Mouse (Mus musculus) effector memory CD4-positive, alpha-beta T cell, adult 7 months (primary cell): ENCODE data around the gene Taok1. TPM values are rescaled to one million over a fixed set of nuclear protein-coding genes. Genes with fewer than 3 reads are reported as not detected.

Experiments
- polyA plus RNA-seq: library from polyadenylated mRNA; unstranded; fragments of 100-300 nt; shearing (Covaris generic); gene quantifications from one replicate; pipeline ENCODE4 v1.2.1, GENCODE M21; 2017

The Taok1 gene
- 7.6 TPM for polyA plus RNA-seq

GRCm38 (mm10) chr11:77607538-77608455, at the start of gene Taok1:
Taok1 (minus strand) TSS chr11:77607815.

GRCm38 (mm10) chr11:77519043-77519442, 88.6 kb downstream of the Taok1 start, which contains the start of gene Gm10392:
Gm10392 (minus strand) TSS chr11:77519198.

GRCm38 (mm10) chr11:77515637-77516552, 91.7 kb downstream of the Taok1 start, which contains the start of gene Trp53i13:
Trp53i13 (minus strand) TSS chr11:77515980.

GRCm38 (mm10) chr11:77514832-77515636, 92.6 kb downstream of the Taok1 start, which contains the start of gene Abhd15:
Abhd15 (plus strand) TSS chr11:77515121.

GRCm38 (mm10) chr11:77493512-77494343, 113.9 kb downstream of the Taok1 start, which contains the start of gene Git1:
Git1 (plus strand) TSS chr11:77493562.

GRCm38 (mm10) chr11:77489591-77490235, 117.9 kb downstream of the Taok1 start, which contains the start of gene Ankrd13b:
Ankrd13b (minus strand) TSS chr11:77489678.

Other genes with a start within 250 kb of the Taok1 start
- gene Coro6, start 145.4 kb downstream of the Taok1 start, polyA plus RNA-seq: not detected
- gene Ankrd13b, start 118.1 kb downstream of the Taok1 start, polyA plus RNA-seq: 1.1 TPM
- 33.7 TPM for gene Git1, start 114.3 kb downstream of the Taok1 start, polyA plus RNA-seq
- gene Abhd15, start 92.7 kb downstream of the Taok1 start, polyA plus RNA-seq: 4.6 TPM
- gene Trp53i13, start 91.8 kb downstream of the Taok1 start, polyA plus RNA-seq: 25.8 TPM
- gene Gm10392, start 88.6 kb downstream of the Taok1 start, polyA plus RNA-seq: 0.90 TPM
- 82.9 TPM for gene Nufip2, start 78.3 kb upstream of the Taok1 start, polyA plus RNA-seq
- not detected for gene Cryba1, start 117.5 kb upstream of the Taok1 start, polyA plus RNA-seq
- 31.1 TPM for gene Myo18a, start 155.4 kb upstream of the Taok1 start, polyA plus RNA-seq
- not detected for gene Gm10277, start 179.9 kb upstream of the Taok1 start, polyA plus RNA-seq